Mouse (Mus musculus) embryonic fibroblast, embryonic 13.5 days (primary cell): ENCODE measurements around the gene Ppcdc.

Experiments used
- CTCF ChIP-seq: IDR thresholded peaks from 2 replicates; pipeline ENCODE4 v1.5.1; 2011; ENCODE audit warnings: mild to moderate bottlenecking, control low read depth, low read length, moderate library complexity, borderline replicate concordance; ENCODE audit not compliant: insufficient read depth
- POLR2A ChIP-seq: IDR thresholded peaks from 2 replicates; pipeline ENCODE4 v1.6.1; 2011; ENCODE audit warnings: low read depth, mild to moderate bottlenecking, control low read depth, low read length, moderate library complexity

DNA sequence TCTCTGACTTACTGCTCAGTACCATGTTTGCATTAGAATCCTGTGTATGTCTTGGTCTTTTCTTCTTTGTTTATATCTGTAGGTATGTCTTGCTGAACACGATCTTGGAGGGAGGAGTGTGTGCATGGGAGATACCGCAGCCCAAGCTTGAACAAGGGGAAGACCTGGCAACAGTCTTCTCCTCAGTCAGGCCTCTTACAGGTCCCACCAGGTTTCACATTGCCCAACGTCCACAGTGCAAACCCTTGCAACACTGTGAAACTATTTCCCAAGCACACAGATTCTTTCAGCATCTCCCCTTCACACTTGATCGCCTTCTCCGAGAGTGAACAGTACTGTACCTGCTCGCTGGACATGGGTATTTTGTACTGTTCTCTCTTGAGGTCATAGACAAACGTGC lies 47.9 kb upstream of the Ppcdc start:
- TF ChIP-seq POLR2A (no peak), CTCF (no peak)
